Mouse (Mus musculus) forebrain, postnatal 0 days (tissue): Measurements from ENCODE around the gene Tgm2. TPM values are rescaled to one million over a fixed set of nuclear protein-coding genes. Genes with fewer than 3 reads are reported as not detected.

Experiments used
- ATAC-seq: fragments of 200-750 bp; cut with Nextera tagmentation; 2 replicates; pipeline ENCODE4 v1.8.0; 2017; ENCODE audit warnings: mild to moderate bottlenecking, moderate library complexity
- DNase-seq: peaks from one replicate; pipeline ENCODE4 v3.0.0-alpha.2; 2015
- H3K27ac ChIP-seq: fragments of 300-500 bp; sonication (generic); 2 replicates; pipeline ENCODE4 v1.5.1; 2014; ENCODE audit warnings: low read depth, mild to moderate bottlenecking, antibody characterized with exemption, low read length, moderate library complexity, mixed read lengths
- H3K27me3 ChIP-seq: fragments of 300-500 bp; sonication (generic); 2 replicates; pipeline ENCODE4 v1.6.1; 2014; ENCODE audit warnings: mild to moderate bottlenecking, low read length, mixed read lengths; ENCODE audit not compliant: insufficient read depth
- H3K36me3 ChIP-seq: fragments of 300-500 bp; sonication (generic); 2 replicates; pipeline ENCODE4 v1.6.1; 2014; ENCODE audit warnings: mild to moderate bottlenecking, moderate library complexity; ENCODE audit not compliant: insufficient read depth
- H3K4me1 ChIP-seq: fragments of 300-500 bp; sonication (generic); 2 replicates; pipeline ENCODE4 v1.6.1; 2014; ENCODE audit warnings: antibody characterized with exemption; ENCODE audit not compliant: insufficient read depth
- H3K4me2 ChIP-seq: fragments of 300-500 bp; sonication (generic); 2 replicates; pipeline ENCODE4 v1.6.1; 2014; ENCODE audit warnings: low read depth, mild to moderate bottlenecking, moderate library complexity
- H3K4me3 ChIP-seq: fragments of 300-500 bp; sonication (generic); 2 replicates; pipeline ENCODE4 v1.5.1; 2014; ENCODE audit warnings: low read depth, low read length, mixed read lengths
- H3K9ac ChIP-seq: fragments of 300-500 bp; sonication (generic); 2 replicates; pipeline ENCODE4 v1.6.1; 2014; ENCODE audit warnings: mild to moderate bottlenecking
- H3K9me3 ChIP-seq: fragments of 300-500 bp; sonication (generic); 2 replicates; pipeline ENCODE4 v1.6.1; 2016; ENCODE audit warnings: low read length
- CTCF ChIP-seq: sonication (generic); IDR thresholded peaks from 2 replicates; pipeline ENCODE4 v1.5.1; 2016; ENCODE audit warnings: antibody characterized with exemption, control low read depth, low read depth
- WGBS: fragments of 180-500 bp; shearing (Covaris S2); extraction: QIAGEN DNeasy Blood & Tissue Kit; methylation state at CpG from one replicate; pipeline ENCODE4 v1.1.7; 2014; 5-methylcytosine and 5-hydroxymethylcytosine counted together
- polyA plus RNA-seq: library from polyadenylated mRNA; unstranded; fragments of >200 nt; fragmentation: Nextera tagmentation; extraction: Ambion mirVana; gene quantifications from 2 replicates; pipeline ENCODE4 v1.2.1, GENCODE M21; 2015
- total RNA-seq: library from RNA; depleted of rRNA; stranded (reverse); fragments of >200 nt; gene quantifications from 2 replicates; pipeline ENCODE4 v1.2.3, GENCODE M21; 2014

Tgm2 gene
- total and polyA plus RNA-seq, 2 experiments from 2014 or later = 6.1 to 13.0 TPM

DNA sequence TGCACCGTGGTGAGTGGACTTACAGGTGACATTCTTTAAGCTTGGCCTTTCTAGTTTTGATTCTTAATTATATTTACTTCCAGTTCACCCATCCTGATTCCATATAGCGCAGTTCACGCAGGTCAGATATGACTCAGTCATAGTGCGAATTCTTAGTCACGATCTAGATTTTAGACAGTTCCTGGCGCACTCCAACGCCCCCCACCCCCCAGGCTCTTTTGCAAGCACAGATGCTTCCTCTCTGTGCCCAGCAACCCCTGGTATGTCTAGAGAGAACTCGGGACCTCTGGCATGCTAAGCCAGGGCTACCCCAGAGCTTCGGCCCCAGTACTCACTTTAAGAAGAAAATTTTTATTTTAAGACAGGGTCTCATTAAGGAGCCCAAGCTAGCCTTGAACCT lies 10.3 kb upstream of the Tgm2 start:
- Histone ChIP-seq H3K27ac (no peak overlapping the region), H3K27me3 (no peaks in the 10 kb centered on the region), H3K4me2 (no peak overlapping the region), H3K4me3 (no peak overlapping the region), H3K4me1 (no peaks in the 10 kb centered on the region), H3K36me3 (no peaks in the 10 kb centered on the region), H3K9me3 (no peaks in the 10 kb centered on the region), H3K9ac (no peak overlapping the region)
- WGBS = 90% methylated on average over 9 of the region's 9 CpGs
- no peak for TF ChIP-seq CTCF
- DNase-seq (no peak), ATAC-seq (no peak)

- Histone ChIP-seq H3K27me3 (no peaks in the 10 kb centered on the region), H3K27ac (no peak overlapping the region), H3K36me3 (no peaks in the 10 kb centered on the region), H3K4me1 (no peaks in the 10 kb centered on the region), H3K9me3 (no peaks in the 10 kb centered on the region), H3K4me2 (no peak overlapping the region), H3K4me3 (no peak overlapping the region), H3K9ac (no peak overlapping the region)
- ATAC-seq (no peak), DNase-seq (no peak)
- TF ChIP-seq CTCF = no peak
- 80% methylated on average over 2 of the region's 2 CpGs for WGBS
Measured at GRCm38 (mm10) chr2:158155615-158156014, 9.4 kb upstream of the Tgm2 start.

DNA sequence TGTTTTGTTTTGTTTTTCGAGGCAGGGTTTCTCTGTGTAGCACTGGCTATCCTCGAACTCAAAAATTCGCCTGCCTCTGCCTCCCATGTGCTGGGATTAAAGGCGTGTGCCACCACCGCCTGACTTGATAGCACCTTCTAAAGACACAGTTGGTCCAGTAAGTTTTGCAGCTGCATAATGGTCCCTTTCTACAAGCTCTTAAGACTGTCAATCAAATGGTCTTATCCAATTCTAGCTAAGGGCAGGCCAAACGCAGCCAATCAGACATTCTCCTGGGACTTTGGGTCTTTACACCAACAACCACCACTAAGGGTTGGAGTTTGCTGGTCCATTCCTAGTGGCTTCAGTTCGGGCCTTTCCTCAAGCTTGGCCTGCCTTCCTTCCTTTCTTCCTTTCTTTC lies 8.9 kb upstream of the Tgm2 start:
- H3K9me3 ChIP-seq = no peaks in the 10 kb centered on the region
- H3K27ac ChIP-seq = no peak overlapping the region
- H3K4me2 ChIP-seq = no peak overlapping the region
- WGBS = 83% methylated on average over 7 of the region's 7 CpGs
- no peaks in the 10 kb centered on the region for H3K27me3 ChIP-seq
- DNase-seq = no peak
- no peak overlapping the region for H3K9ac ChIP-seq
- H3K36me3 ChIP-seq = no peaks in the 10 kb centered on the region
- TF ChIP-seq CTCF = no peak
- ATAC-seq = no peak
- H3K4me1 ChIP-seq = no peaks in the 10 kb centered on the region
- H3K4me3 ChIP-seq = no peak overlapping the region

GRCm38 (mm10) chr2:158154641-158155040 lies 8.4 kb upstream of the Tgm2 start:
- DNase-seq (no peak), ATAC-seq (no peak)
- H3K4me1 ChIP-seq = no peaks in the 10 kb centered on the region
- no peaks in the 10 kb centered on the region for H3K9me3 ChIP-seq
- no peak for TF ChIP-seq CTCF
- no peak overlapping the region for H3K9ac ChIP-seq
- H3K36me3 ChIP-seq = no peaks in the 10 kb centered on the region
- WGBS = 64% methylated on average over 8 of the region's 8 CpGs
- no peak overlapping the region for H3K4me2 ChIP-seq
- no peak overlapping the region for H3K27ac ChIP-seq
- no peaks in the 10 kb centered on the region for H3K27me3 ChIP-seq
- no peak overlapping the region for H3K4me3 ChIP-seq

- 0 out of 2 replicates have a peak overlapping the region, but pooled peaks have one; percentile 25 for H3K9ac ChIP-seq
- 2% methylated on average over 22 of the region's 22 CpGs for WGBS
- peak; percentile 47; the same call in 1 of the 2 replicates for ATAC-seq
Measured at GRCm38 (mm10) chr2:158153728-158154343, 7.6 kb upstream of the Tgm2 start.

GRCm38 (mm10) chr2:158152685-158153309 lies 6.6 kb upstream of the Tgm2 start:
- DNase-seq (no peak), ATAC-seq (peak; percentile 25; the same call in 1 of the 2 replicates)
- Histone ChIP-seq H3K4me2 (no peak overlapping the region), H3K9me3 (no peaks in the 10 kb centered on the region), H3K36me3 (no peaks in the 10 kb centered on the region), H3K4me1 (no peaks in the 10 kb centered on the region), H3K27ac (no peak overlapping the region), H3K4me3 (no peak overlapping the region), H3K27me3 (no peaks in the 10 kb centered on the region), H3K9ac (no peak overlapping the region)
- no peak for TF ChIP-seq CTCF
- 15% methylated on average over 6 of the region's 6 CpGs for WGBS

More at GRCm38 (mm10) chr2:158153728-158154343, 7.6 kb upstream of the Tgm2 start:
- Histone ChIP-seq H3K4me2 (peak overlapping the region; percentile 57), H3K27me3 (no peaks in the 10 kb centered on the region), H3K36me3 (no peaks in the 10 kb centered on the region), H3K9me3 (no peaks in the 10 kb centered on the region), H3K27ac (no peak overlapping the region), H3K4me3 (peak overlapping the region; percentile 27; the same call in 1 of the 2 replicates), H3K4me1 (no peaks in the 10 kb centered on the region)
- TF ChIP-seq CTCF = no peak
- DNase-seq = no peak

DNA sequence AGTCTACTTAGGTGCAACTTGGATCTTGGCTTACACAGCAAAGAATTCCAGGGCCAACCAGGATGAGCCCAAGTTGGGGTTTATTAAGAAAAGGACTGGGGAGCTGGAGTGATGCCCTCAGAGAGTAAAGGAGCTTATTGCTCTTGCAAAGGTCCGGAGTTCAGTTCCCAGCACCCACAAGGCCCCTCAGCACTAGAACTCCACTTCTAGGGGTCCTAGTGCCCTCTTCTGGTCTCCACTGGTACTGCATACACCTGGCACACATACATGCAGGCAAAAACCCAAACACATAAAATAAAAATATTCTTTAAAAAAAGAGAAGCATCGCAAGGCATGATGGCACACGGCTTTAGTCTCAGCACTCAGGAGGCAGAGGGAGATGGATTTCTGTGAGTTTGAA lies 4.8 kb upstream of the Tgm2 start:
- 96% methylated on average over 3 of the region's 3 CpGs for WGBS
- no peak overlapping the region for H3K4me2 ChIP-seq
- H3K4me3 ChIP-seq = no peak overlapping the region
- H3K27me3 ChIP-seq = peaks cover 5% of the 10 kb centered on the region; the same call in 1 of the 2 replicates
- ATAC-seq (no peak), DNase-seq (no peak)
- no peak overlapping the region for H3K27ac ChIP-seq
- no peaks in the 10 kb centered on the region for H3K4me1 ChIP-seq
- H3K9ac ChIP-seq = no peak overlapping the region
- TF ChIP-seq CTCF = peak; percentile 22; the same call in 1 of the 2 replicates
- no peaks in the 10 kb centered on the region for H3K9me3 ChIP-seq
- no peaks in the 10 kb centered on the region for H3K36me3 ChIP-seq
